Mouse (Mus musculus): ENCODE data around the gene Rad51d.

DNA sequence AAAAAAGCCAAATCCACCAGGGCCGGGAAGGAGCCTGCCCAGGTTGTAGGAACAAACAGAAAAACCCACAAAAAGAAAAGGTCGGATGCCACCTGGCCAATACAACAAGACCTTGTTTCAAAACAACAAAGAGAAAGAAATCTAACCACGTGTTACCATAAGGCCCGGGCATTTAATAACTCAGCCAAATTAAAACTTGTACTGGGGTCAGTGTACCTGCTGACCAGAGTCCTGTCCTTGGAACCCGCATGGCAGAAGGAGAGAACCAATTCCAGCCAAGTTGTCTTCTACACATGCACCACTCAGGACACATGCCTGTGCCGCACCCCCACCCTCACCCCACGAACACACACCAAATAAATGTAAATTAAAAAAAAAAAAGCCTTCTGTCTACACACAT, 37.5 kb downstream of the Rad51d start:
- TF ChIP-seq CTCF (IDR thresholded peaks at IDR 0.05; ENCODE audit: low read depth) (no peak), EP300 (IDR thresholded peaks at IDR 0.05; ENCODE audit: low read depth) (no peak)

Data from liver, postnatal 0 days (tissue).